Mouse (Mus musculus) liver, adult 2 months (tissue): Measurements from ENCODE around the gene Ptges2.

Source experiments
- CTCF ChIP-seq: fragments of 200-500 bp; IDR thresholded peaks from 2 replicates; pipeline ENCODE4 v1.5.1; 2011; ENCODE audit warnings: low read depth, low read length, control low read depth
- POLR2A ChIP-seq: fragments of 200-500 bp; IDR thresholded peaks from 2 replicates; pipeline ENCODE4 v1.6.1; 2011; ENCODE audit warnings: low read length, control low read depth; ENCODE audit not compliant: insufficient read depth; ENCODE audit errors: extremely low read depth

GRCm38 (mm10) chr2:32350471-32351051 is 45.1 kb upstream of the Ptges2 start:
- no peak for TF ChIP-seq POLR2A
- TF ChIP-seq CTCF = no peak
